Mouse (Mus musculus) adrenal gland, postnatal 36 days (tissue): ENCODE measurements around the gene Ccdc63. TPM values are rescaled to one million over a fixed set of nuclear protein-coding genes. Genes with fewer than 3 reads are reported as not detected.

Experiments used
- DNase-seq, 2 experiments: peaks; one replicate each; pipeline ENCODE4 v3.0.0; 2021; ENCODE audit warnings: mixed read lengths in 1 of 2
- total RNA-seq, 2 experiments: library from RNA; stranded (reverse); gene quantifications; 2 replicates each; pipeline ENCODE4 v1.2.3; 2021

Ccdc63 gene
- total RNA-seq, 2 experiments from 2014 or later: not detected

DNA sequence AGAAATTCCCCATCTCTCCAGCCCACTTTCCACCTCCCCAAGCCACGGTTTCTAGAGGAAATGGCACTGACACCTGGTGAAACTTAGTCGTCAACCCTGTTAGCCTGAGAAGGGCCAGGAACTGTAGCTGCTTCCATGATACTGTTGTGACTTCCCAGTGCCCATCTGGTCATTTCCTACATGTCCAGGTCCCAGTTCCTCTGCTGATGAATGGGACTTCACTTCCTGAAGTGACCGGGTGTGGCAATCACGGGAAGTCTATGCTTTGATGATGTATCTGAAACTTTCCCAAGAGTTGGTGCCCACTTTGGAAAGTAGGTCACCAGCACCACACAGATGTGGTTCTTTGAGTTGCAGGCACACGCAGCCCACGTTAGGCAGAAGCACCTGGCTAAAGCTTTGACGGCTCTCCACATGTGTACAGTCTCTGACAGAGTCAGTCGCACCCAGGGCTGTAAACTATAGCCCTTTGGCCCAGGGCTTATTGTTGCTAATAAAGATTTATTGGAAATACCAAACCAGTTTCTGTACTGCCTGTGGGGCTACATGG lies 15.3 kb downstream of the Ccdc63 start:
- no peak for DNase-seq

DNA sequence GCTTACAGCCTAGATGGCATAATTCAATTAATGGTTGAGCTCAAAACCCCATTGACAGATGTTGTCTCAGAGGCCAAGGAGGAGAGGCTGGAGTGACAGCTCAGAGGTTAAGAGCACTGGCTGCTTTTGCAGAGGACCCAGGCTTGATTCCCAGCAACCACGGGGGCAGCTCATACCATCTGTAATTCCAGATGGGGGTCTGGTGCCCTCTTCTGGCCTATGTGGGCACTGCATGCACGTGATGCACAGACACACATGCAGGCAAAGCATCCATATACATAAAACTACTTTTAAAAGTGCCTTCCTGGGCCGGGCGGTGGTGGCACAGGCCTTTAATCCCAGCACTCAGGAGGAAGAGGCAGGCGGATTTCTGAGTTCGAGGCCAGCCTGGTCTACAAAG lies 24.4 kb downstream of the Ccdc63 start:
- DNase-seq: no peak

DNA sequence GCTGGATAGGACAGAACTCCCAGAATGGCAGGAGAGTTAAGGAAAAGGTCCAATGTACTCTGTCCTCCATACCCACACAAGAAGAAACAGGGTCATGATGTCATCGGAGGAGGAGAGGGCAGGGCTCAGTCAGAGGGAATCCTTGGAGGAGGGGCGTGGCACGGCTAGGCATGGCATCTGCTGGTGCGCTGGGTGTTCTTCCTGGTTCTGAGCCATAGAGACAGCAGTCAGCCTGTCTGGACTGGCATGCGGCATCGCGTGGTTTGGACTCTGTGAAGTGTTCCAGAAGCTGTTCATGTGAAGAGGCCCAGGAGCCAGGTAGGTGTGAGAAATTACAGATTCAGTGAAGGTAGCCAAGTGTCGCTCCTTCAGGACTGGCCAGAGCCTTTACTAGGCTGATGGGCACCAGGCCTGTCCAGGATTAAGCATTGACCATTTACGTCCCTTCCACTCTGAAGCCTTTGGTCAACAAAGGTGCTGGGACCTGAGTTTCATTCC lies 25.3 kb downstream of the Ccdc63 start:
- DNase-seq: no peak

DNA sequence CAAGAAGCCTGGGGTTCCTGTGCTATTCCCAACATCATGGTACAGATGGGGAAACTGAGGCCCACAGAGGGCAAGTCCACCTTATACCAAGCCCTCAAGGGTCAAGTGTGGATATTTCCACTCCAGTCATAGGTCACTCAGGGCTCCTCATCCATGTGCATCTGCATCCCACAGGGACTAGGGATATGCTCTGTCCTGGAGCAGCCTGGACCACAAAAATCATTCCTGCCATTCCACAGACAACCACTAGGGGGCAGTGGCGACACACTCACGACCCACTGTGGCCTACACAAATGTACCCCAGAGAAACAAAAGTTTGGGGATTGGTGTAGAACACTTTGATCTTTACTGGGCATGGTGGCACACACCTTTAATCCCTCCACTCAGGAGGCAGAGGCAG lies 26.4 kb downstream of the Ccdc63 start:
- peak; percentile 52 to 58 for DNase-seq

DNA sequence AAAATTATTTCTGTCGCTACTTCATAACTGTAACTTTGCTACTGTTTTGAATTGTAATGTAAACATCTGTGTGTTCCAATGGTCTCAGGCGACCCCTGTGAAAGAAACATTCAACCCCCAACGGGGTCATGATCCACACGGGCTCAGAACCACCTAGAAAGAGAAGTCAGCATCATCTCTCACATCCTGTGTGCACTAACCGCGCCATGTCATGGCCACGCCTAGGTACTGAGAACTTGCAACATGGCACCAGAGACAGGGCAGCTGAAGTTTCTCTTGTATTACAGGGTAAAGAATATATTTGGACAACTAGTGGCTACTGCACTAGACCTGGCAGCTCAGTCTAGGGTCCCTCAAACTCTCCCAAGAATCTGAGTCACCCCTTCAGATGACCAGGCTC lies 27.2 kb downstream of the Ccdc63 start:
- DNase-seq: no peak

DNA sequence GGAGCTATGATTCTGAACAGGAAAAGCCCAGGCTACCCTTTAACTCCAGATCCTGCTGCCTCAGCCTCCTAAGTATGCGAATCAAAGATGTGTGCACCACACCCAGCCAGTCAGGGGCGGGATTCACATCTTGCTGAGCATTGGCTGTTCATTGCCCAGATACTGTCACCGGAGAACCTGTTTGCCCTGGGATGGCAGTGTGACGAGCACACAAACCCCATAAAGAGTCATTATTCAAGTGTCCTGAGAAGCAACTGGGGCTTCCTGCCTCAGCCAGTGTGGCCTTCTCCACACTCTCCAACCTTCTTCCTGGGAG lies 28.7 kb downstream of the Ccdc63 start:
- no peak for DNase-seq

DNA sequence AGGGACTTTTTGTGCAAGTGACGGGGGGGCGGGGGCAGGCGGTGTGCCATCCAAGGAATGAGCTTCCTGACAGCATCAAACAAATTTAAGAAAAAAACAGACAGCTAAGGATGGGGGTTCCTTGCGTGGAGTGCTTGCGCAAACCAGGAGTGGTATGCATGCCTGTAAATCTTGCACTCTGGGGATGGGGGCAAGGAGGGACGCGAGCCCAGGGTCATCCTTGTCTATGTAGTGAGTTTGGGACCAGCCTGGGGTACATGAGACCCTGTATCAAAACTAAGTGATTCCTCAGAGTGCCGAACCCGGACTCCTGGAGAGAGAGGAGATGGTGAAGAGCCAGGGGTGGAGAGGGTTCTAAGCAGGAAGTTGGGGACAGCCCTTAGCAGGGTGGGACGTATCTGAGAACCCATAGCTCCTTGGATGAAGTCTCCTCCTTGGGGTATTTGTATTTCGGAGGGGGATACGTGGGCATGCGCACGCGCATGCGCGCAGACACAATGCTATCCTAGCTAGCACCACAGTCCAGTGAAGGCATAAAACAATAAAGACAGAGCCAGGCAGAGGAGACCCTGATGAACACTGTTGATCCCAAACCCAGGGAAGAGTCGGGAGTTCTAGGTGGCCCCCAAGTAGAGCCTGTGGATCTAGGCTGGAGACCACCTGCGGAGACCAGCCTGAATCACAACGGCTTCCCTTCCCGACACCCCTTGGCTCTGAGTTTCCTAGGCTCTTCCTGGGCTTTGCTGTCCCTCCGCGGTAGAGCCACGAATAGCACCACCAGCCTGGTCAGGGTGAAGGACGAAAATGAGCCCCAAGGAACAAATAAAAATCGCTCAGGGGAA lies 29.3 kb downstream of the Ccdc63 start:
- no peak for DNase-seq

DNA sequence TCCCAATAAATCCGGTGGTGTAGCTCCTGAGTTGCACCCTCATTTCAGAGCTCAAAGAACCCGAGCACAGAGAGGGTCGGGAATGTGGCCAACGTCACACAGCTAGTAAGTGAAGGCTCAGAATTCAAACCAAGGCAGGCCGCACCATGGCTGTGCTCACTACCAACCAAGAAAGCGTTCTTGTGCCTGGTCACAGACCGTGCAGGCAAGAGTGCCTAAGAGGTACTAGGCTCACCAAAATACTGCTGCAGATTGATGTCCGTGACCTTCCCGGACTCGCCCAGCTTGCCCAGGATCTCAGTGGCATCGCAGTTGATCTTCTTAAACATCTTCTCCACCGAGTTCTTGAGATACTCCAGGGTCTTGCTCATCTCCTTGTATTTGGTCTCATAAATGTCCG lies 30.0 kb downstream of the Ccdc63 start:
- no peak for DNase-seq

DNA sequence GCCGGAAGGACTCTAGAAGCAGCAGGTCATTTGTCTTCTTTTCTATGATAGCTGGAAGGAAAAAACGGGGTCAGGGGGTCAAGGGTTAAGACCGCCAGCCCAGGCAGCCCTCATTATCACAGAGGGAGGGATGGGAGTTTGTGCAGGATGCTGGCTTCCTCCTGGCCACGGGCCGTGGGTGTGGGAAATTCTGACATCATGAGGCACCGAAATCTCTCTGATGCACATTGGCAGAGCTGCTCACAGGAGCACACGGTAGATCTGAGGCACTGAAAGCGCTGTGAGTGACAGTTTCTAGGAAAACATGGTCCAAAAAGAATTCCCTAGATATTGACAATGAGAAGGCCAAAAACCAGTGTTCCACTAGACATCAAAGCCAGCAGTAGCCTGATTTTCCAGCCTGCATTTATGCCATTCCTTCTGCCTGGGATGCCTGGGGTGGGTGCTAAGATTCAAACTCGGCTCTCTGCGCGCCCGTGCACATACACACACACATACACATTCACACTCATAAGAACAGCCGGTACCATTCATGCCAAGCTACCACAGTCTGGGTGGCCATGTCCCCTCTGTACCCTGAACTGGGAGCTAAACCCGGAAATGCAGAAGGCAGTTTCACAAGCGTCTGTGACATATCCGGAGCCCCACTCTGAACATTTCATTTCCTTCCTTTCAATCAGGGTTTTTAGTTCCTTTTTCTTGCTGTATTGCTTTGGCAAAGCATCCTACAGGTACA lies 31.1 kb downstream of the Ccdc63 start:
- peak in 1 of 2 experiments; percentile 52 for DNase-seq

DNA sequence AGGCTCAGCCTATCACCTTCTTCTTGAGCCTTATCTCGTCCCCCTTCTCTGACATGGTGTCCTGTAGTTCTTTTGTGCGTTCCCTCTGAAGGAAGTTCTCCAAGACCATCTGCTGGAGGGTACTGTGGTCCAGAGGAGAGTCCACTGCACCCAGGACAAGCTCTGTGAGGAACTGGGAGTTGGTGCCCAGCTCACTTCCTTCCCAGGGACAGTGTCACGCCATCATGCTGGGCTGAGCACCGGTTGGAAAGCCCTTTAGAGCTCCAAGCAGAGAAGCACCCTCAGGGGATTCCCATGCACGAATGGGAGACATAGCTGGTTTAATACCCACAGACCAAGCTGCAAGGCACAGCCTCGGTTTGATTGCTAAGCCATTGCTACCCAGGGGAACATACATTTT lies 32.5 kb downstream of the Ccdc63 start:
- no peak for DNase-seq

DNA sequence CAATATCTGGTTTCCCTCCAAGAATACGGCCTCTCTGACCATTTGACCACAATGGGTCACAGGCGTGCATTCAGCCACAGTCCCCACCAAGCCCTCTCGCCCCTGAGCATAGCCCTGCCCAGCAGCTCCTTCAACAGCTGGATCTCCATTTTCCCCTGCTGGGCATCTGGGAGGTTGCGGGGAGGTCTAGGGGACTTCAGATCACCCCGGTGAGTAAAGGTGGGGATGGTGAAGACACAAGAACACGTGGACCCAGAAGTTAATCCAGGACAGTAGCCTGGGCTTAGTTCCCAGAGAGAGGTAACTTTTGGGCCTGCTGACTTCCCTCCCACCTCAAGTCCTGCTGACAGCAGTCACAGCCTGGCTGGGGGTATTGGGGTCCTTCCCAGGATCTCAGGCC lies 34.4 kb downstream of the Ccdc63 start:
- DNase-seq: no peak

DNA sequence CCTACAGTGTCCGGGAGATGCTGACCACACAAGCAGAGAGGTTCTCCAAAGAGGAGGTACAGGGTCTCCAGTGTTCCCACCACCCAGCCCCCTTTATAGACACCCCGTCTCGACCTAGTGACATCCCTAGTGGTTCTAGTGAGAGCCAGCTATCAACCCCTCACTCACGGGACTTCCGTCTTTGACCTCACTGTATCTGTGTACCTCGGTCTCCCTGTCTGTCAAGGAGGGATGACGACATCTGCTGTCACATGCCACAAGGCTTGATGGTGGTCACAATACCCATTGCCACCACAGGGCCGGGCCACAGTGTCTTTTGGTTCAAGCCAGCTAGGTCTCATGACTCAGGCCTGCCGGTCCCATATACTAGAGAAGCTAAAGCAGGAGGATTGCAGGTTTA lies 35.6 kb downstream of the Ccdc63 start:
- no peak for DNase-seq

DNA sequence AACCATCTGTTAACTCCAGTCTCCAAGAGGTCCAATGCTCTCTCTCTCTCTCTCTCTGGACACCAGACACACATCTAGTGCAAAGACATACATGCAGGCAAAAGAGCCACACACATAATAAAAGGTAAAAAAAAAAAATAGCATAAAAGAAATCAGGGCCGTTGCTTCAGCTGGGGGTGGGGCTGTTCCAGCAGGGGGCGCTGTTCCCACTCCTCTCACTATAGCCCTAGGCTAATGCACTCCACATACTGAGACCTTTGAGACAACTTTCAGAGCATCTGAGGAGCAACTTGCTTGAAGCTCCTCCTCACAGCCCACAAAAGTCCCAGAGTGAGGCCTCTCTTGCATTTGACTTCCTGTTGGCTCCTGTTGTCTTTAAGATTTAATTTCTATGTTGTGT lies 36.4 kb downstream of the Ccdc63 start:
- peak; percentile 59 to 74 for DNase-seq

DNA sequence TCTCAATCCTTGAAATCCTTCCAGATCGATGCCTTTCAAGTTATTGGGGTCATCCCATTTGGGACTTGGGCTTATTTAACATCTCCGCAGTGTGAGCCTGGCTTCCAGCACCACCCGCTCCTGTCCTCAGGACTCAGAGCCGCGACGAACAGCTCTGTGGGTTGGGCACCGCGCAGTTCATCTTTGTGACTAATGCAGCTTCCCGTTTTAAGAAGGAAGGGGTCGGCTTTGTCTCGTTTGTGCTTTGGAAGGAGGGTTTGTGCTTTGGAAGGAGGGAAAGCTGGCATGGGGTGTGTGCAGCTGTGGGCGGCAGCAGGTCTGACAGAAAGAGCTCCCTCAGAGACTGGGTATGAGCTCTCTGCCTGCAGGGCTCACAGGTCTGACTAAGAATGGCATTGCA lies 37.5 kb downstream of the Ccdc63 start:
- DNase-seq: no peak

DNA sequence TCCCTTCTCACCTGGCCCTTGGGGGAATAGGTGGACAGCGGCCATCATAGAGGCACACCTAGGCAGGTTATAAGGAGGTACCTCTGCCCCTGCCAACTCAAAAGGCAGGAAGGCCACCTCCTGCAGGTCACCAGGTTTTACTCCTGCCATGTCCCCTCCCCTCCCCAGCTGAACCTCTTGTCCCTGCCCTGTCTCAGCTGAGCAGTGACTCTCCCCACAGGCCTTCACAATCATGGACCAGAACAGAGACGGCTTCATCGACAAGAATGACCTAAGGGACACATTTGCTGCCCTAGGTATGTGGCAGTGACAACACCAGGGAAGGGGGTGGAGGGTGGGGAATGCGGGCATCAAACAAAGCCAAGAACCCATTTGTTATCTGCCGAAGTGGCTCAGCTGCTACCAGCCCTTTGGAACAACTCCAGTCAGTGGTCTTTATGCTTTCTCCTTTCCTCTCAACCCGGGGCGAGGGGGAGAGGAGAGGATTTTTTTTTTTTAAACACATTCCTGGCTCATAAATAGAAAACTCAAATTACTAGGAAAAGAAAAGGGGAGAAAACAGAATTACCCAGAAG lies 38.1 kb downstream of the Ccdc63 start:
- no peak for DNase-seq

DNA sequence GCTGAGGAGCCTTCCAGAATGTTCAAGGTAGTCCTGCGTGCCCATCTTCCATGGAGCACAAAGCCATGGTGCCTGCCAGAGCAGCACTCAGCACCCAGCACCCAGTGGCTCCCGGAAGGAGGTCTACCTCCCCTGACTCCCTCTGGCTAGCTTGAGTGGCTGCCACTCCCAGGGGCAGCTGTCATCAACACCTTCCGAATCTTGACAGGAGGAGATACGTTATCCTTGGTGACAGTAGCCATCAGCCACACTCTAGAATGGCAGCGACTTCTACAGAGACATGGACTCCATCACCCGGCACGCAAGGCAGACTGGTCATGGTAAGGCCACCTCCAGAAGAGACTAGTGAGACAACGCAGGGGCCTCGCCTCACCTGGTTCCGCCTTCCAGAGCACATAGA lies 46.2 kb downstream of the Ccdc63 start:
- no peak for DNase-seq

DNA sequence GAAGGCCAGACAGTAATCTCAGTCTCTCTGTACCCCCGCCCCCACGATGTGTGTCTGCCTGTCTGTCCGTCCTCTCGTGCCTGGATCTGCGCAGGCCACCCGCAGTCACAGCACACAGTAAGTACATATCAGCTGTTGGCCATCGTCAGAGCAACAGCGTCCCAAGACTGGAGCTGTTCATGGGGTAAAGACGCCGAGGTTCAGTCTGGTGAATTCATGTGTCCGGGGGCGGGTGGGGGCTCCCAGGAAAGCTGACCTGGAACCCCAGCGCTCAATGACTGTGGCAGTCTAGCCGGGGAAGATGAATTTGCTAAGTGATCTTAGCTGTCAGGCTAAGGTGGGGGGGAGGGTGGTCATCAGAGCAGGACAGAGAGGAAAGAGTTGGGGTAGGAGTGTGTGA lies 46.9 kb downstream of the Ccdc63 start:
- no peak for DNase-seq

DNA sequence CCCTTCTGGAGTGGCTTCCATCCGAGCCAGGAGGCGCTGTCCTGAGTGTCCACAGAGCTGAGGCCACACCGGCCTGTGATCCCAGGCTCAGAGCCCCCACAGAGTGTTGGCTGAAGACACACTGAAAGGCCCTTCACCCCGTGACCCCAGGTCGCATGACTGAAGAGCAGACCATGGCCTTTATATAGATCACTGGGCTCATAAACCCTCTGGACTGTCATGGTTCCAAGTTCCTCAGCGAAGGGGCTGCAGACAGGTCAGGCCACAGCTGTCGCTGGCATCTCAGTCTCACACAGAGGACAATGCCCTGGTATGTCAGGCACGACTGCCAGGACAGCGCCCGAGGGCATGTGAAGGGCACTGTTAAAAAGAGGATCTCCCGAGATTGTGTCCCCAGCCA lies 47.8 kb downstream of the Ccdc63 start:
- no peak for DNase-seq

DNA sequence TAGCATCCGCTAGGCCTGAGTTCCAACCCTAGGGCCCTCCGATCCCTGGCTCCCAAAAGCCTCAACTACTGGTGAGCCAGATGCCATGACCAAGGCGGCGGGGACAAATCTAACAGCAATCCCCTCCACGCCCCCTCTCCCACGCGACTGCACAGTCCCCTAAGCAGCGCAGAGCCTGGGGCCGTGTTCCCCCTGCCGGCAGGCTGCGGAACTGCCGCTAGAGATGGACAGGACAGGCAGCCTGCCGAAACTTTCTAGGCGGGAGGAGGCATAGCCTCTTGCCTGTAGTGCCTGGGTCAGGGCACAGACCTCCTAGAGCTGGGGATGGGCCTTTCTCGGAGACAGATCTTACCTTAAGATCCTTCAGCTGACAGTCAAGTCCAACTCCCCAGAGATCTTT lies 49.6 kb downstream of the Ccdc63 start:
- DNase-seq: peak; percentile 60 to 72

DNA sequence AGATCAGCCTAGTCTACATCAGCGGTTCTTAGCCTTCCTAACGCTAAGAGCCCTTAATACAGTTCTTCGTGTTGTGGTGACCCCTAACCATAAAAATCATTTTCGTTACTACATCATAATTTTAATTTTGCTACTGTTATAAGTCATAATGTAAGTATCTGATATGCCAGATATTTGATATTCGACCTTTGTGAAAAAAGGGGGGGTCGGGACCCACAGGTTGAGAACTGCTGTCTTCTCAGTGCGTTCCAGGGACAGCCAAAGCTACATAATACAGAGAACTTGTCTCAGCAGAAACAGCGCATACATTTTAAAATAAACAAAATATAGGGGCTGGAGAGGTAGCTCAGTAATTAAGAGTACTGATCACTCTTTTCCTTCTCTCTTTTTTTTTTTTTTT lies 51.0 kb downstream of the Ccdc63 start:
- DNase-seq: no peak

DNA sequence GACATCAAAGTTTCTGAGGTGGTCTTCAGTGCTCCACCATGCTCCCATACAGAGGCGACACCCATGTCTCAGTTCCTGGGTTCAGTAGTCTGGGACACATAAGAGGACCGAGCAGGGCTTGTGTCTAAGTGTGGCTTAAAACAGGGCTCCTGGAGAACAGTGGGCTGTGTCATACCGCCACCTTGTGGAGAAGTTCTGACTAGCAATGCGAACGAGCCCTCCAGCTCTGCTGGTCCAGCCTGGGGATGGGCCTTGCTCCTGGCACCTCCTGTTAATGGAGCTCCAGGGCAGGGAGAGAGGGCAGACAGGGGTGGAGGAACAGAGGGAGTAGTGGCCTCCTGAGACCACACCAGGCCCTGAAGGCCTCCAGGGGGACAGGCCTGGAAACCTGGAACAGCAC lies 51.7 kb downstream of the Ccdc63 start:
- DNase-seq: peak; percentile 89 to 90

DNA sequence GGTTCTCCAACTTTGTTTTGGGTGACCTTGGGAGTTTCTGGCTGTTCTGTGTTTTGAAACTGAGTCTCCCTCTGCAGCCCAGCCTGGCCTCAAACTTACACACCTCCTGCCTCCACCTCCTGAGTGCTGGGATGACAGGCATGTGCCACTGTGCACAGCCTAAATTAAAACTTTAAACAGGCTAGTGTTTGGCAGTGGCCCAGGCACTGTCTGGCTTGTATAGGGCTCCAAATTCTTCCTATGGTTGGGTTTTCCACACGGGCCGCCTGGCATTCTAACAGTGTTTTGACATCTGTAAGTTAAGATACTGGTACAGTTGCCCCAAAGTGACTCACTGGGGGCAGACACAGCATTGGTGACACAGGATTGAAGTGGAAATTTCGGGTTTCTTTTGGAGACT lies 54.5 kb downstream of the Ccdc63 start:
- DNase-seq: peak in 1 of 2 experiments; percentile 29

DNA sequence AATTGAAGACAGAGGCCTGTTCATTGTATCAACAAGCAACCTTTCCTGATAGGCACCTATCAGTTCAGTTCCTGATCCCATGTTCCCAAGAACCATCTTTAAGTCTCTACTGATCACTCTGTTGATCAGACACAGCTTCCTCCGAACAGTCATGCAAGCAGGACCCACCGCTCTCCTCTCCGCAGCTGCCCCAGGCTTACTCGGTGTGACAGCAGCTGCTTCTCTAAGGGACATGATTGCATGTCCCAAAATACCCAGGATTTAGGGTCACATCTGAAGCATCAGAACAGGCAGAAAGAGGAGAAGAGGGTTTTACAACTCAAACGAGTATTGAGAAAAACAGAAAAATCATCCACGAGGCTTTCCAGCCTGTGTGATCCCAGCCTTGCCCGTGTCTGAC lies 55.3 kb downstream of the Ccdc63 start:
- DNase-seq: no peak
